Mouse (Mus musculus) adrenal gland (tissue): ENCODE measurements around the gene Ctu1.
"Not testable (repeated sequence)": the region's sequence is repeated elsewhere in the genome, so short reads cannot be mapped to it uniquely, and the experiment has no call there.

ENCODE experiments used
- intact Hi-C: fragments of 180-260 bp; cut with DNase I; formaldehyde crosslinking; loops from one replicate; pipeline ENCODE4 v1.15.1; 2025

Gene Ctu1

GRCm38 (mm10) chr7:43675091-43675490 lies 3.3 kb downstream of the Ctu1 start:
- intact Hi-C loops: loop anchor here (5.0 kb wide), 1 partner anchor 383 kb away; no protein-coding TSS in a partner anchor

- intact Hi-C loops: loop anchor here (2.0 to 5.0 kb wide), 2 partner anchors 216 to 386 kb away; no protein-coding TSS in a partner anchor
Measured at GRCm38 (mm10) chr7:43678517-43678916, 6.7 kb downstream of the Ctu1 start.

- intact Hi-C loops: loop anchor here (2.0 kb wide), 1 partner anchor 102 kb away; no protein-coding TSS in a partner anchor
Measured at GRCm38 (mm10) chr7:43680960-43681359, 9.1 kb downstream of the Ctu1 start.

- intact Hi-C loops: not testable (repeated sequence)
Measured at GRCm38 (mm10) chr7:43682511-43682910, 10.7 kb downstream of the Ctu1 start.

- intact Hi-C loops: no loop called here
Measured at GRCm38 (mm10) chr7:43685088-43685487, 13.3 kb downstream of the Ctu1 start.

- intact Hi-C loops: no loop called here
Measured at GRCm38 (mm10) chr7:43690118-43690517, 18.3 kb downstream of the Ctu1 start, which contains the start of gene Klk14. TSS of gene Klk14 (plus strand) at chr7:43690418.

GRCm38 (mm10) chr7:43710031-43710430 lies 38.2 kb downstream of the Ctu1 start:
- intact Hi-C loops: no loop called here

- intact Hi-C loops: no loop called here
Measured at GRCm38 (mm10) chr7:43712267-43712666, 40.5 kb downstream of the Ctu1 start, which contains the start of gene Klk13. TSS of gene Klk13 (plus strand) at chr7:43712567.

GRCm38 (mm10) chr7:43712917-43713316 lies 41.1 kb downstream of the Ctu1 start:
- intact Hi-C loops: no loop called here

- intact Hi-C loops: no loop called here
Measured at GRCm38 (mm10) chr7:43713741-43714351, 42.0 kb downstream of the Ctu1 start.
